Mouse (Mus musculus) CH12.LX (cell line): ENCODE results near the gene Kalrn. TPM values are rescaled to one million over a fixed set of nuclear protein-coding genes. Genes with fewer than 3 reads are reported as not detected.

Experiments
- DNase-seq: peaks from one replicate; pipeline ENCODE4 v3.0.0-alpha.2; 2013; ENCODE audit errors: extremely low read depth
- H3K27ac ChIP-seq: 2 replicates; pipeline ENCODE4 v1.5.1; 2012; ENCODE audit warnings: low read depth, mild to moderate bottlenecking, control low read depth, moderate library complexity; ENCODE audit not compliant: insufficient read depth
- H3K27me3 ChIP-seq: replicated peaks from 2 replicates; pipeline ENCODE3; 2012; ENCODE audit warnings: inconsistent platforms
- H3K36me3 ChIP-seq, 2 experiments: replicated peaks in 1 of 2; 2 replicates each; pipeline versions ENCODE3 to v1.6.1; 2012; ENCODE audit warnings: inconsistent platforms in 1 of 2, low read length in 1 of 2, mild to moderate bottlenecking in 1 of 2, mixed read lengths in 1 of 2, moderate library complexity in 1 of 2; ENCODE audit not compliant: control insufficient read depth in 1 of 2, insufficient read depth in 1 of 2
- H3K4me1 ChIP-seq, 2 experiments: 2 replicates each; pipeline ENCODE4 v1.6.1; 2012; ENCODE audit warnings: inconsistent platforms in 1 of 2, moderate library complexity in 1 of 2; ENCODE audit not compliant: insufficient read depth in 2 of 2, control insufficient read depth in 1 of 2
- H3K4me2 ChIP-seq: 2 replicates; pipeline ENCODE4 v1.6.1; 2012; ENCODE audit warnings: low read depth, mild to moderate bottlenecking, control low read depth; ENCODE audit not compliant: poor library complexity, insufficient read depth, severe bottlenecking
- H3K4me3 ChIP-seq, 3 experiments: fragments of 150-350 bp in 1 of 3; sonication (generic) in 1 of 3; replicated peaks in 1 of 3; 2 replicates each; pipeline versions ENCODE3 to v1.5.1; 2011 to 2012; ENCODE audit warnings: low read depth in 2 of 3, low read length in 2 of 3, mild to moderate bottlenecking in 2 of 3, moderate library complexity in 2 of 3, control low read depth in 1 of 3, improper control_type of control experiment in 1 of 3, inconsistent platforms in 1 of 3, mixed read lengths in 1 of 3; ENCODE audit not compliant: poor library complexity in 1 of 3
- H3K79me2 ChIP-seq: replicated peaks from 2 replicates; pipeline ENCODE4 v1.6.1; 2012; ENCODE audit warnings: mild to moderate bottlenecking, moderate library complexity; ENCODE audit not compliant: control insufficient read depth, poor library complexity, insufficient read depth, severe bottlenecking; ENCODE audit errors: extremely low read depth
- H3K9ac ChIP-seq: 2 replicates; pipeline ENCODE4 v1.6.1; 2012; ENCODE audit warnings: low read depth, mild to moderate bottlenecking, control low read depth, moderate library complexity; ENCODE audit not compliant: insufficient read depth
- H3K9me3 ChIP-seq: replicated peaks from 2 replicates; pipeline ENCODE3; 2012; ENCODE audit warnings: low read length, inconsistent platforms, mixed read lengths
- BHLHE40 ChIP-seq: IDR thresholded peaks from 2 replicates; pipeline ENCODE4 v1.6.1; 2011; ENCODE audit warnings: mild to moderate bottlenecking, low read depth, low read length, improper control_type of control experiment
- E2F4 ChIP-seq: IDR thresholded peaks from 2 replicates; pipeline ENCODE4 v1.6.1; 2011; ENCODE audit warnings: low read depth, low read length, improper control_type of control experiment; ENCODE audit not compliant: insufficient replicate concordance
- GABPA ChIP-seq: IDR thresholded peaks from 2 replicates; pipeline ENCODE4 v1.6.1; 2012; ENCODE audit warnings: low read depth, low read length, improper control_type of control experiment, inconsistent platforms; ENCODE audit not compliant: insufficient replicate concordance
- HCFC1 ChIP-seq: IDR thresholded peaks from 2 replicates; pipeline ENCODE4 v1.6.1; 2012; ENCODE audit warnings: low read depth, mild to moderate bottlenecking, inconsistent platforms, low read length, improper control_type of control experiment
- JUN ChIP-seq: IDR thresholded peaks from 2 replicates; pipeline ENCODE4 v1.6.1; 2011; ENCODE audit warnings: low read depth, mild to moderate bottlenecking, low read length, improper control_type of control experiment, moderate library complexity; ENCODE audit not compliant: insufficient read depth
- JUND ChIP-seq: conservative IDR thresholded peaks from 2 replicates; pipeline ENCODE4 v1.6.1; 2011; ENCODE audit warnings: low read depth, low read length, improper control_type of control experiment
- KAT2A ChIP-seq: IDR thresholded peaks from 2 replicates; pipeline ENCODE4 v1.6.1; 2012; ENCODE audit warnings: low read length, improper control_type of control experiment, inconsistent platforms; ENCODE audit not compliant: insufficient replicate concordance
- MXI1 ChIP-seq: IDR thresholded peaks from 2 replicates; pipeline ENCODE4 v1.6.1; 2011; ENCODE audit warnings: mild to moderate bottlenecking, low read depth, low read length, improper control_type of control experiment
- MYC ChIP-seq: IDR thresholded peaks from 2 replicates; pipeline ENCODE4 v1.6.1; 2011; ENCODE audit warnings: low read depth, mild to moderate bottlenecking, improper control_type of control experiment, low read length
- POLR2AphosphoS2 ChIP-seq: IDR thresholded peaks from 2 replicates; pipeline ENCODE4 v1.6.1; 2011; ENCODE audit warnings: low read depth, low read length, improper control_type of control experiment
- SIN3A ChIP-seq: IDR thresholded peaks from 2 replicates; pipeline ENCODE4 v1.6.1; 2012; ENCODE audit warnings: low read length, improper control_type of control experiment, inconsistent platforms
- TCF12 ChIP-seq: IDR thresholded peaks from 2 replicates; pipeline ENCODE4 v1.6.1; 2014; ENCODE audit warnings: low read depth, mild to moderate bottlenecking, inconsistent platforms, low read length, improper control_type of control experiment
- UBTF ChIP-seq: IDR thresholded peaks from 2 replicates; pipeline ENCODE4 v1.6.1; 2012; ENCODE audit warnings: low read depth, mild to moderate bottlenecking, inconsistent platforms, low read length, improper control_type of control experiment, moderate library complexity
- USF2 ChIP-seq: conservative IDR thresholded peaks from 2 replicates; pipeline ENCODE4 v1.6.1; 2011; ENCODE audit warnings: low read depth, low read length, improper control_type of control experiment
- ZKSCAN1 ChIP-seq: IDR thresholded peaks from 2 replicates; pipeline ENCODE4 v1.6.1; 2012; ENCODE audit warnings: low read depth, inconsistent platforms, low read length, improper control_type of control experiment, borderline replicate concordance
- ZMIZ1 ChIP-seq: IDR thresholded peaks from 2 replicates; pipeline ENCODE4 v1.6.1; 2012; ENCODE audit warnings: low read depth, mild to moderate bottlenecking, inconsistent platforms, low read length, improper control_type of control experiment
- dilution Hi-C: fragments of 300-500 bp; cut with MboI; formaldehyde crosslinking; loops from 2 replicates; pipeline ENCODE4 v1.14.3; 2020; ENCODE audit warnings: low sequenced_read_pairs; ENCODE audit not compliant: extremely low pct_unique_long_range_greater_than_20kb, extremely low pct_ligation_motif_present
- in situ Hi-C: fragments of 300-500 bp; cut with MboI; formaldehyde crosslinking; loops from 3 replicates; pipeline ENCODE4 v1.14.3; 2019; ENCODE audit warnings: low sequenced_read_pairs, low pct_ligation_motif_present, low pct_unique_long_range_greater_than_20kb, mixed read lengths
- polyA plus RNA-seq: library from polyadenylated mRNA; unstranded; fragments of >175 nt; gene quantifications from 2 replicates; pipeline ENCODE4 v1.2.1, GENCODE M21; 2012; ENCODE audit warnings: low read depth; ENCODE audit not compliant: insufficient read length
- total RNA-seq, 2 experiments: library from RNA; depleted of rRNA; stranded (reverse); fragments of 300-350 nt in 1 of 2; fragments of >200 nt in 1 of 2; gene quantifications; 2 replicates each; pipeline ENCODE4 v1.2.3; 2012 to 2014

Kalrn gene
- total and polyA plus RNA-seq, 3 experiments = 0.08 to 0.09 TPM; not detected in 1

DNA sequence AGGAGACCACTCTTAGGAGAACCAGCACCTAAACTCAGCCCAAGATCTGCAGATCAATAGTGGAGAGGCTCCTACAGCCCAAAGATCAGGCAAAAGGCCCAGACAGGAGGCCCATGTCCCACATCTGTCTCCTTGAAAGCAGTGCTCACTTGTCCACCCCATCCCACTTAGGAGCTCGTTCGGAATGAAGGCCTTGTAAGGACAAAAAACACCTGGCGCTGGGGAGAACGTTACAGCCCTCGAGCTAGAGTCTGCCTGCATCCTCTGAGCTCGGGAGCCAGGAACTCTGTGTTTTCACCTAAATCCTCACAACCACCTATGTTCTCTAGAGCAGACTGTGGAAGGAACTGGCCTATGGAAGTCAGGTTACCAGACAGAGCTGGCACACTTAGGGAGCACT lies 492.5 kb downstream of the Kalrn start:
- no peak overlapping the region for H3K4me3 ChIP-seq
- H3K4me2 ChIP-seq = no peak overlapping the region
- H3K79me2 ChIP-seq = no peaks in the 10 kb centered on the region
- peaks cover 0 to under 1% of the 10 kb centered on the region in 2 experiments; a peak in 1 of 4 replicates for H3K4me1 ChIP-seq
- no peak for DNase-seq
- H3K9me3 ChIP-seq = no peaks in the 10 kb centered on the region
- dilution Hi-C loops = no loop called here
- in situ Hi-C loops = no loop called here
- TF ChIP-seq JUN = no peak
- no peak for TF ChIP-seq TCF12
- H3K27me3 ChIP-seq = peaks cover 11% of the 10 kb centered on the region
- H3K9ac ChIP-seq = no peak overlapping the region
- H3K36me3 ChIP-seq = no peaks in the 10 kb centered on the region
- H3K27ac ChIP-seq = no peak overlapping the region

DNA sequence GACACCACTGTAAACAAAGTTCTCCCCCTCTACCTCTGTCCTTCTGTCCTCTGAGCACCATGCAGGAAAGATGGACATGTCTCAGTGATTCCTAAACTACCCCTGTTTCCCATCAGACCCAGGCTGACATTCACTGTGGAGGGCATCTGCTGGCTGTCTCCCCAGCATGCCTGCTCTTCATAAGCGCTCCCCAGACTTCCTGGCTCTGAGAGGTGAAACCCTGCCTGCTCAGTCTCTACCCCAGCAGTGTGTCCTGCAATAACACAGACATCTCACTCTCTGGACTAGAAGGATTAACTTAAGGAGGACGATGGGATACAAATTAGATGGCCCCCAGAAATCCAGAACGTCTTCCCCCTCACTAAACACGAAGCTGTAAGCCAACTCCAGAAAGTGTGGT lies 493.8 kb downstream of the Kalrn start:
- Histone ChIP-seq H3K4me1 (peaks cover 0 to 4% of the 10 kb centered on the region in 2 experiments; a peak in 1 of 4 replicates), H3K27me3 (peaks cover 6% of the 10 kb centered on the region), H3K9me3 (no peaks in the 10 kb centered on the region), H3K27ac (no peak overlapping the region), H3K79me2 (no peaks in the 10 kb centered on the region), H3K4me3 (no peak overlapping the region), H3K9ac (no peak overlapping the region), H3K36me3 (no peaks in the 10 kb centered on the region), H3K4me2 (no peak overlapping the region)
- TF ChIP-seq ZMIZ1 (no peak), USF2 (no peak), E2F4 (no peak), BHLHE40 (no peak), JUND (no peak), SIN3A (no peak), MYC (no peak), HCFC1 (no peak), MXI1 (no peak), KAT2A (no peak), JUN (no peak), GABPA (no peak), TCF12 (no peak), POLR2AphosphoS2 (no peak), UBTF (no peak), ZKSCAN1 (no peak)
- DNase-seq = no peak
- dilution Hi-C loops (no loop called here), in situ Hi-C loops (no loop called here)
